Mouse (Mus musculus): ENCODE measurements at regions not wholly inside any gene's neighbourhood (a gene's known extent, or its start where the extent isn't known, plus 50 kb on each side); places are given as distances from the start of the nearest gene placed in this dataset.
A peak's percentile ranks its signal among the peaks of the same experiment; 100 is the strongest.

GRCm38 (mm10) chr8:116024811-116025210, 317.2 kb upstream of the Maf start:
- whole genome bisulfite sequencing, result 84% methylated on average over 4 of the region's 4 CpGs
- Histone ChIP-seq H3K27ac (ENCODE audit: insufficient read depth, low read length) (no peak overlapping the region), H3K27me3 (ENCODE audit: control insufficient read depth, insufficient read depth, low read length) (no peaks in the 10 kb centered on the region), H3K4me1 (ENCODE audit: control insufficient read depth, insufficient read depth, low read length) (no peaks in the 10 kb centered on the region), H3K4me3 (replicated peaks; ENCODE audit: insufficient read depth, low read depth, low read length) (no peak overlapping the region)
- DNase-seq, result no peak
- TF ChIP-seq POLR2A (IDR thresholded peaks at IDR 0.05; ENCODE audit: borderline replicate concordance, insufficient read depth, low read length) (no peak), CTCF (IDR thresholded peaks at IDR 0.05; ENCODE audit: borderline replicate concordance, insufficient read depth, low read depth, low read length) (no peak)

- Histone ChIP-seq H3K27me3 (ENCODE audit: control insufficient read depth, insufficient read depth, low read length) (no peaks in the 10 kb centered on the region), H3K4me3 (replicated peaks; ENCODE audit: insufficient read depth, low read depth, low read length) (no peak overlapping the region), H3K27ac (ENCODE audit: insufficient read depth, low read length) (no peak overlapping the region), H3K4me1 (ENCODE audit: control insufficient read depth, insufficient read depth, low read length) (no peaks in the 10 kb centered on the region)
- no peak for DNase-seq
- no peak for TF ChIP-seq CTCF (IDR thresholded peaks at IDR 0.05; ENCODE audit: borderline replicate concordance, insufficient read depth, low read depth, low read length)
- no peak for TF ChIP-seq POLR2A (IDR thresholded peaks at IDR 0.05; ENCODE audit: borderline replicate concordance, insufficient read depth, low read length)
These were observed 314.1 kb upstream of the Maf start for GRCm38 (mm10) chr8:116021691-116022090.

GRCm38 (mm10) chr8:115995320-115995719, 287.7 kb upstream of the Maf start:
- no peaks in the 10 kb centered on the region for H3K27me3 ChIP-seq (ENCODE audit: control insufficient read depth, insufficient read depth, low read length)
- 96% methylated on average over 5 of the region's 5 CpGs for WGBS
- TF ChIP-seq CTCF (IDR thresholded peaks at IDR 0.05; ENCODE audit: borderline replicate concordance, insufficient read depth, low read depth, low read length) (no peak), POLR2A (IDR thresholded peaks at IDR 0.05; ENCODE audit: borderline replicate concordance, insufficient read depth, low read length) (no peak)
- DNase-seq, result no peak
- no peaks in the 10 kb centered on the region for H3K4me1 ChIP-seq (ENCODE audit: control insufficient read depth, insufficient read depth, low read length)
- H3K27ac ChIP-seq (ENCODE audit: insufficient read depth, low read length), result no peak overlapping the region
- H3K4me3 ChIP-seq (replicated peaks; ENCODE audit: insufficient read depth, low read depth, low read length), result no peak overlapping the region

- 90% methylated on average over 6 of the region's 6 CpGs for WGBS
- H3K27ac ChIP-seq (ENCODE audit: insufficient read depth, low read length), result no peak overlapping the region
These were observed 284.4 kb upstream of the Maf start for GRCm38 (mm10) chr8:115991989-115992388.

GRCm38 (mm10) chr8:115983397-115983796, 275.8 kb upstream of the Maf start:
- 57% methylated on average over 6 of the region's 6 CpGs for WGBS
- H3K4me1 ChIP-seq (ENCODE audit: control insufficient read depth, insufficient read depth, low read length), result peaks cover 4% of the 10 kb centered on the region
- TF ChIP-seq CTCF (IDR thresholded peaks at IDR 0.05; ENCODE audit: borderline replicate concordance, insufficient read depth, low read depth, low read length), result no peak
- no peak for TF ChIP-seq POLR2A (IDR thresholded peaks at IDR 0.05; ENCODE audit: borderline replicate concordance, insufficient read depth, low read length)
- no peaks in the 10 kb centered on the region for H3K27me3 ChIP-seq (ENCODE audit: control insufficient read depth, insufficient read depth, low read length)
- H3K27ac ChIP-seq (ENCODE audit: insufficient read depth, low read length), result no peak overlapping the region
- DNase-seq, result peak in 1 of 2 experiments; percentile 5
- no peak overlapping the region for H3K4me3 ChIP-seq (replicated peaks; ENCODE audit: insufficient read depth, low read depth, low read length)

More at GRCm38 (mm10) chr8:115991989-115992388, 284.4 kb upstream of the Maf start:
- DNase-seq, result no peak
- H3K4me3 ChIP-seq (replicated peaks; ENCODE audit: insufficient read depth, low read depth, low read length), result no peak overlapping the region
- H3K4me1 ChIP-seq (ENCODE audit: control insufficient read depth, insufficient read depth, low read length), result no peaks in the 10 kb centered on the region
- H3K27me3 ChIP-seq (ENCODE audit: control insufficient read depth, insufficient read depth, low read length), result no peaks in the 10 kb centered on the region
- TF ChIP-seq CTCF (IDR thresholded peaks at IDR 0.05; ENCODE audit: borderline replicate concordance, insufficient read depth, low read depth, low read length) (no peak), POLR2A (IDR thresholded peaks at IDR 0.05; ENCODE audit: borderline replicate concordance, insufficient read depth, low read length) (no peak)

- no peaks in the 10 kb centered on the region for H3K27me3 ChIP-seq (ENCODE audit: control insufficient read depth, insufficient read depth, low read length)
- H3K4me3 ChIP-seq (replicated peaks; ENCODE audit: insufficient read depth, low read depth, low read length), result no peak overlapping the region
- TF ChIP-seq POLR2A (IDR thresholded peaks at IDR 0.05; ENCODE audit: borderline replicate concordance, insufficient read depth, low read length), result no peak
- no peak for TF ChIP-seq CTCF (IDR thresholded peaks at IDR 0.05; ENCODE audit: borderline replicate concordance, insufficient read depth, low read depth, low read length)
- DNase-seq, result no peak
- H3K27ac ChIP-seq (ENCODE audit: insufficient read depth, low read length), result no peak overlapping the region
- 88% methylated on average over 3 of the region's 3 CpGs for WGBS
- peaks cover 4% of the 10 kb centered on the region for H3K4me1 ChIP-seq (ENCODE audit: control insufficient read depth, insufficient read depth, low read length)
These were observed 274.7 kb upstream of the Maf start for GRCm38 (mm10) chr8:115982326-115982725.

GRCm38 (mm10) chr8:115981426-115981825, 273.8 kb upstream of the Maf start:
- H3K4me3 ChIP-seq (replicated peaks; ENCODE audit: insufficient read depth, low read depth, low read length), result no peak overlapping the region
- no peak for TF ChIP-seq POLR2A (IDR thresholded peaks at IDR 0.05; ENCODE audit: borderline replicate concordance, insufficient read depth, low read length)
- no peak for DNase-seq

GRCm38 (mm10) chr8:115980616-115981015, 273.0 kb upstream of the Maf start:
- no peak overlapping the region for H3K4me3 ChIP-seq (replicated peaks; ENCODE audit: insufficient read depth, low read depth, low read length)
- H3K27ac ChIP-seq (ENCODE audit: insufficient read depth, low read length), result no peak overlapping the region
- TF ChIP-seq POLR2A (IDR thresholded peaks at IDR 0.05; ENCODE audit: borderline replicate concordance, insufficient read depth, low read length), result no peak
- no peak for TF ChIP-seq CTCF (IDR thresholded peaks at IDR 0.05; ENCODE audit: borderline replicate concordance, insufficient read depth, low read depth, low read length)
- 99% methylated on average over 3 of the region's 3 CpGs for WGBS
- peaks cover 4% of the 10 kb centered on the region; the same call in 1 of the 2 replicates for H3K4me1 ChIP-seq (ENCODE audit: control insufficient read depth, insufficient read depth, low read length)
- H3K27me3 ChIP-seq (ENCODE audit: control insufficient read depth, insufficient read depth, low read length), result no peaks in the 10 kb centered on the region
- DNase-seq, result no peak

More at GRCm38 (mm10) chr8:115981426-115981825, 273.8 kb upstream of the Maf start:
- Histone ChIP-seq H3K27me3 (ENCODE audit: control insufficient read depth, insufficient read depth, low read length) (no peaks in the 10 kb centered on the region), H3K4me1 (ENCODE audit: control insufficient read depth, insufficient read depth, low read length) (peaks cover 4% of the 10 kb centered on the region), H3K27ac (ENCODE audit: insufficient read depth, low read length) (no peak overlapping the region)
- 83% methylated on average over 7 of the region's 7 CpGs for WGBS

All from cerebellum, adult 2 months (tissue).